Mouse (Mus musculus): ENCODE measurements around the gene Prss21.

DNA sequence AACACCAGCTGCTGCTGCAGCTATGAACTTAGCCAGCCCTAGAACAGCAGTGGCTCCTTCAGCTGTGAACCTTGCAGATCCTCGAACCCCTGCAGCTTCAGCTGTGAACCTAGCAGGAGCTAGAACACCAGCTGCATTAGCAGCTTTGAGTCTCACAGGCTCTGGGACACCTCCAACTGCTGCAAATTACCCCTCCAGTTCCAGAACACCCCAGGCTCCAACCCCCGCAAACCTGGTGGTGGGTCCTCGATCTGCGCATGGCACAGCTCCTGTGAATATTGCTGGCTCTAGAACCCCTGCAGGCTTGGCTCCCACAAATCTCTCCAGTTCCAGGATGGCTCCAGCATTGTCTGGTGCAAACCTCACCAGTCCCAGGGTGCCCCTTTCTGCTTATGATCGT lies 47.1 kb upstream of the Prss21 start:
- no peak for TF ChIP-seq CTCF (IDR thresholded peaks at IDR 0.05; ENCODE audit: insufficient read depth, low read length)
- TF ChIP-seq POLR2A (IDR thresholded peaks at IDR 0.05; ENCODE audit: borderline replicate concordance, extremely low read depth, low read depth, low read length) = no peak

Measured in lung, adult 2 months (tissue).